Mouse (Mus musculus): Measurements from ENCODE around the gene Slco1c1.

GRCm38 (mm10) chr6:141525787-141526186, 1.6 kb downstream of the Slco1c1 start:
- TF ChIP-seq MAFK (IDR thresholded peaks at IDR 0.05; ENCODE audit: insufficient read depth, low read depth, low read length) (no peak), ZC3H11A (IDR thresholded peaks at IDR 0.05; ENCODE audit: borderline replicate concordance, low read depth, low read length) (no peak)
